Mouse (Mus musculus) urinary bladder, adult 18-20 months (tissue): ENCODE data around the gene Kansl1l.
A peak's percentile ranks its signal among the peaks of the same experiment; 100 is the strongest.

Experiments used
- DNase-seq, 2 experiments: peaks; one replicate each; pipeline ENCODE4 v3.0.0; 2022; ENCODE audit warnings: low spot score in 2 of 2, mixed read lengths in 2 of 2

The Kansl1l gene

DNA sequence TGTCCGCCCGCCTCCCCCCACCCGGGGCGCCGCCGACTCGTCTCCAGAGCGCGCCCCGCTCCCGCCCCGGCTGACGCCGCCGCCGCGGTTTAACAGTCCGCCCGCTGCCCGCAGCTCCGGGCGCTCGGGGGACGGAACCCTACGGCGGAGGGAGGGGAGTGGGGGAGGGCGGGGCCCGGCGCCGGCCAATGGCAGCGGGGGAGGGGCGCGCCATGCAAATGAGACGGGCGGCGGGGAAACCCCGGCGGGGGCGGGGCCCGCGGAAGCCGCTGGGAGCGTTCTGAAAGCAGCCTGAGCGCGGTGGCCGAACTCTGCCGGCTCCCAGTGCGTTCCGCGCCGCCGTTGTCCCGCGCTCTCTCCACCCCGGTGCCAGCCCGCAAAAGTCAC, at the start of gene Kansl1l:
Kansl1l (minus strand) TSS at position 110 of the 387 bp plus-strand sequence.
- peak; percentile 90 to 92 for DNase-seq

DNA sequence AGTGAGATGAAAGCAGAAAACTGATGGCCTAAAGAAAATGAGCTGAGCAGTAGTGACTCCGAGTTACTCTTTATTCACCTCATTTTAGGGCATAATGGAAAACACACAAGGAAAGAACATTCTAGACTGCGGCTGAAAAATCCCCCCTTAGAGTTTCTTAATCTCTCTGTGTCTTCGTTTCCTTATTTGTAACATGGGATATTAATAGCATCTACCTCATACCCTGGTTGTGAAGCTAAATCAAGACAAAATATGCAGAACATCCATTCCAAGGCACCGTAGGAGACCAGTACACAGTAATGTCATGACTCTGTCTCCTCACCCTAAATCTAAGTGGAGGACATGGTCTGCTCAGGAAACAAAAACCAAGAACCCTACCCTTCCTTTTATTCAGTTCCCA, 48.3 kb upstream of the Kansl1l start:
- DNase-seq, result no peak

- DNase-seq, result peak in 1 of 2 experiments; percentile 26
These were observed 46.6 kb upstream of the Kansl1l start for GRCm38 (mm10) chr1:66863741-66864495.

GRCm38 (mm10) chr1:66862712-66863511, 45.5 kb upstream of the Kansl1l start, which contains the start of gene Acadl:
Gene Acadl, minus strand, starts transcription at chr1:66863277.
- peak; percentile 82 to 88 for DNase-seq

GRCm38 (mm10) chr1:66861764-66862672, 44.7 kb upstream of the Kansl1l start:
- no peak for DNase-seq

DNA sequence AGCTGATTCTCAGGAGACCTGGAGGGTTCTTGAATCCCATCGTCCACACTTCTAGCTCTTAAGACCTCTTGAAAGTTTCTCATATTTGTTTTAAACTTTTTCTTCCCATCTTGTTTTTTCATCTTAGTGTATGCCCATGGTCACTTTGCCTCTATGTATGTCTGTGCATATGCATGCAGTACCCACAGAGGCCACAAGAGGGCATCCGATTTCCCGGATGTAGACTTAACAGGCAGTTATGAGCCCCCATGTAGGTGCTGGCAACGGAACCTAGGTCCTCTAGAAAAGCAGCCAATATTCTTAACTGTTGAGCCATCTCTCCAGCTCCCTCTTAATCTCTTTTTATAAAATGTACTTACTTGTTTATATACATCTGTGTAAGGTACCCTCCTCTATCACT, 30.1 kb upstream of the Kansl1l start:
- DNase-seq, result no peak

DNA sequence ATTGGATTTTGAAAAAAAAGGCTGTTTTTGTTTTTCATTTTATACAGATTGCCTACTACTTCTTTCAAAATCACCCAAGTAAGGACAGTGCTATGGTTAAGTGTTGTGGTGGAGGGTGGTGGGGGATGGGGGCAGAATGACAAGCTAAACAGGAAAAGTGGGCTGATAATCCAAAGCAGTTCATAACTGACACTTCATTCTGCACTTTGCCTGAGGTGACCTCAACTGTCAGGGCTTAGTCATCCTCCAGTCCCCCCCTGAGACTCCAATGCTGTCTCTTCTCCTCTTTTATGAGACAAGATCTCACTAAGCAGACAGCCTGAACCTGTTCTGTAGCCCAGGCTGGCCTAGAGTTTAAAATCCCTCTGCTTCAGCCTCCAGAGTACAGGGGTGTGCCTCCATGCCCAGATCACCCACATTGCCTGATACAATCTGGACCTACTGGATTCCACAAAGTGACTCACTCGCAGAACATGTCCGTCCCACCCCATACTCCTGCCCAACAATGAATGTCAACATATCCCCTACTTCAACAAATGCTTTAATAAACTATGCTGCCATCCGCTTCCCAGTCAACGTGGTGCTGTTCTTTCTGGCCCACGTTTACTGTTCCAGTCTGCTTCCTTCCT, 28.4 kb upstream of the Kansl1l start:
- peak in 1 of 2 experiments; percentile 35 for DNase-seq

DNA sequence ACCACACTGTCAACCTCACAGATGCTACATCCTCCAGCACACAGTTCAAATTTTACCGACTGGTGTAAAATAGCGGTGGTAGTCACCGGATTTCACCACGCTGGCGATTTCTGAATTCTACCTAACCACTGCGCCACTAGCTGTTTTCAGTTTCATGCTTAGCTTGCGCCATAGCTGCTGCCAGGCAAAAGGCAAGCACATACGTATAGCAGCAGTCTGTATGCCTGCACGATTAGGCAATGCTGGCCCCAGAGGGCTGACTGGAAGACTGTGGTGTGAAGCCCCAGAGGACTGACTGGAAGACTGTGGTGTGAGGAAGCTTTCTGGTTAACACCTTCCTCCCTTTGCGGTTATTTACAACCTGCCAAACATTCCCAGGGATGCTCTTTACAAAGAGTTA, 24.6 kb upstream of the Kansl1l start:
- DNase-seq, result no peak

- no peak for DNase-seq
These were observed 24.1 kb upstream of the Kansl1l start for GRCm38 (mm10) chr1:66841510-66841909.

GRCm38 (mm10) chr1:66839755-66840438, 22.5 kb upstream of the Kansl1l start:
- no peak for DNase-seq

- no peak for DNase-seq
These were observed 21.8 kb upstream of the Kansl1l start for GRCm38 (mm10) chr1:66839135-66839534.

- peak; percentile 45 to 54 for DNase-seq
These were observed 21.1 kb upstream of the Kansl1l start for GRCm38 (mm10) chr1:66838184-66839042.

- no peak for DNase-seq
These were observed 19.8 kb upstream of the Kansl1l start for GRCm38 (mm10) chr1:66837207-66837606.

GRCm38 (mm10) chr1:66832636-66833165, 15.3 kb upstream of the Kansl1l start:
- no peak for DNase-seq

- no peak for DNase-seq
These were observed 14.7 kb upstream of the Kansl1l start for GRCm38 (mm10) chr1:66831824-66832600.

GRCm38 (mm10) chr1:66829400-66830080, 12.2 kb upstream of the Kansl1l start:
- DNase-seq, result no peak

DNA sequence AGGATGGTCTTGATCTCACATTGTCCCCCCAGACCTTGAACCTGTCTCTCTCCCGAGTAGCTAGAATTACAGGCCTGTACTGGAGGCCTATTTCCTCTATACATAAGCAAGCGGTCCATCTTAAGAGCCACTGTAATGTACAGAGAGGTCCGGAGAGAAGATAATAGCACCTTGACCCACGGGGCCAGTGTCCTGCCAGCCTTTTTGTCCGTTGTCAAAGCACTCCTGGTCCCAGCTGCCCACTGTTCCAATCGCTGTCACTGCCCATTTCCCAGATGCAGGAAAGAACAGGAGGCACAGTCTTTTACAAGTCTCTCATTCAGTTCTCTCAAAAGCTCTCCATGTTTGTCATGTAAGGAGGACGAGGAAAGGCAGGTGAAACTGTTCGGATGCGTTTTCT, 4.6 kb upstream of the Kansl1l start:
- DNase-seq, result no peak

- no peak for DNase-seq
These were observed 2.9 kb upstream of the Kansl1l start for GRCm38 (mm10) chr1:66820241-66820640.
